Mouse (Mus musculus) liver, embryonic 15.5 days (tissue): Measurements from ENCODE around the gene Scn1b. TPM values are rescaled to one million over a fixed set of nuclear protein-coding genes. Genes with fewer than 3 reads are reported as not detected.

ENCODE experiments used
- ATAC-seq: fragments of 200-750 bp; cut with Nextera tagmentation; 2 replicates; pipeline ENCODE4 v1.8.0; 2017; ENCODE audit warnings: moderate number of reproducible peaks, mild to moderate bottlenecking, moderate library complexity; ENCODE audit not compliant: insufficient read depth
- H3K27ac ChIP-seq: fragments of 300-500 bp; sonication (generic); replicated peaks from 2 replicates; pipeline ENCODE4 v1.5.1; 2015; ENCODE audit warnings: mild to moderate bottlenecking, inconsistent platforms
- H3K27me3 ChIP-seq: fragments of 300-500 bp; sonication (generic); 2 replicates; pipeline ENCODE4 v1.6.1; 2015; ENCODE audit warnings: mild to moderate bottlenecking, inconsistent platforms
- H3K36me3 ChIP-seq: fragments of 300-500 bp; sonication (generic); replicated peaks from 2 replicates; pipeline ENCODE4 v1.6.1; 2015; ENCODE audit warnings: moderate library complexity, mild to moderate bottlenecking, inconsistent platforms
- H3K4me1 ChIP-seq: fragments of 300-500 bp; sonication (generic); replicated peaks from 2 replicates; pipeline ENCODE4 v1.6.1; 2015; ENCODE audit warnings: inconsistent platforms
- H3K4me2 ChIP-seq: fragments of 300-500 bp; sonication (generic); 2 replicates; pipeline ENCODE4 v1.6.1; 2015; ENCODE audit warnings: moderate library complexity, mild to moderate bottlenecking, inconsistent platforms
- H3K4me3 ChIP-seq: fragments of 300-500 bp; sonication (generic); replicated peaks from 2 replicates; pipeline ENCODE4 v1.5.1; 2015; ENCODE audit warnings: mild to moderate bottlenecking, inconsistent platforms
- H3K9ac ChIP-seq: fragments of 300-500 bp; sonication (generic); 2 replicates; pipeline ENCODE4 v1.6.1; 2015; ENCODE audit warnings: moderate library complexity, mild to moderate bottlenecking, inconsistent platforms
- H3K9me3 ChIP-seq: fragments of 300-500 bp; sonication (generic); replicated peaks from 2 replicates; pipeline ENCODE4 v1.6.1; 2016; ENCODE audit warnings: inconsistent platforms
- WGBS: fragments of 180-500 bp; shearing (Covaris S2); methylation state at CpG from one replicate; pipeline ENCODE4 v1.1.7; 2015; ENCODE audit warnings: mixed read lengths; ENCODE audit not compliant: insufficient replicate concordance; 5-methylcytosine and 5-hydroxymethylcytosine counted together
- polyA plus RNA-seq: library from polyadenylated mRNA; unstranded; fragments of >200 nt; fragmentation: Nextera tagmentation; extraction: Ambion mirVana; gene quantifications from 2 replicates; pipeline ENCODE4 v1.2.1, GENCODE M21; 2015

Gene Scn1b
- polyA plus RNA-seq, 1 experiment from 2014 or later: 1.0 TPM

DNA sequence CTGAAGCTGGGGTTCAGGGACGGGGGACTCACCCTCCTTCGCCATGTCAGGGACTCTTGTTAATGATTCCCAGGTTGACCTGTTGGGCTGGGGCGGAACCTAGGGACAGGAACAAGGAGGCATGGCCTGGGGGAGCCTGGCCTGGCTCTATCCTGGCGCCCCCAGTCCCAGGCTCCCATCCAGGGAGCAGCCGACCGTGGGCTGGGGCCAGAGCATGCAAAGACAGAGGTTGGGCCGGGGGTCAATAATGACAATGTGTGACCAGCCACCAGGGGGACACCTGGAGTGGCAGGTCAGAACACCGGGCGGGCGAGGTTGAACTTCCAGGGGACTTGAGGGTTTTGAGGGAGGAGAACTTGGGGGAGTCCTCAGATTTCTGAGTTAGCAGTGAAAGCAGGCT is 12.2 kb downstream of the Scn1b start:
- Histone ChIP-seq H3K9ac (0 out of 2 replicates have a peak overlapping the region, but pooled peaks have one; percentile 11), H3K36me3 (no peaks in the 10 kb centered on the region), H3K4me1 (peaks cover 40% of the 10 kb centered on the region), H3K27me3 (no peaks in the 10 kb centered on the region), H3K9me3 (no peaks in the 10 kb centered on the region), H3K4me2 (peak overlapping the region; percentile 43), H3K27ac (peak overlapping the region; percentile 82), H3K4me3 (peak overlapping the region; percentile 47)
- 54% methylated on average over 10 of the region's 10 CpGs for WGBS
- ATAC-seq: peak; percentile 10; the same call in 1 of the 2 replicates

GRCm38 (mm10) chr7:31113800-31114199 is 13.0 kb downstream of the Scn1b start:
- ATAC-seq: no peak
- 58% methylated on average over 6 of the region's 6 CpGs for WGBS
- H3K4me1 ChIP-seq: peaks cover 43% of the 10 kb centered on the region

GRCm38 (mm10) chr7:31112036-31112435 is 14.8 kb downstream of the Scn1b start:
- no peak for ATAC-seq
- Histone ChIP-seq H3K27me3 (no peaks in the 10 kb centered on the region), H3K4me1 (peaks cover 42% of the 10 kb centered on the region), H3K27ac (no peak overlapping the region), H3K4me2 (no peak overlapping the region), H3K36me3 (no peaks in the 10 kb centered on the region), H3K4me3 (no peak overlapping the region), H3K9me3 (no peaks in the 10 kb centered on the region), H3K9ac (no peak overlapping the region)
- WGBS: 17% methylated on average over 4 of the region's 4 CpGs

More at GRCm38 (mm10) chr7:31113800-31114199, 13.0 kb downstream of the Scn1b start:
- Histone ChIP-seq H3K27me3 (no peaks in the 10 kb centered on the region), H3K4me2 (peak overlapping the region; percentile 43), H3K9ac (no peak overlapping the region), H3K27ac (0 out of 2 replicates have a peak overlapping the region, but pooled peaks have one; percentile 38), H3K4me3 (peak overlapping the region; percentile 47), H3K9me3 (no peaks in the 10 kb centered on the region), H3K36me3 (no peaks in the 10 kb centered on the region)

GRCm38 (mm10) chr7:31110861-31111385 is 15.9 kb downstream of the Scn1b start:
- Histone ChIP-seq H3K9ac (no peak overlapping the region), H3K4me2 (no peak overlapping the region), H3K9me3 (no peaks in the 10 kb centered on the region), H3K27me3 (no peaks in the 10 kb centered on the region), H3K36me3 (no peaks in the 10 kb centered on the region), H3K4me1 (peaks cover 32% of the 10 kb centered on the region), H3K4me3 (no peak overlapping the region), H3K27ac (no peak overlapping the region)
- no peak for ATAC-seq
- WGBS: 35% methylated on average over 15 of the region's 15 CpGs

GRCm38 (mm10) chr7:31109796-31110195 is 17.0 kb downstream of the Scn1b start:
- H3K4me3 ChIP-seq: no peak overlapping the region

DNA sequence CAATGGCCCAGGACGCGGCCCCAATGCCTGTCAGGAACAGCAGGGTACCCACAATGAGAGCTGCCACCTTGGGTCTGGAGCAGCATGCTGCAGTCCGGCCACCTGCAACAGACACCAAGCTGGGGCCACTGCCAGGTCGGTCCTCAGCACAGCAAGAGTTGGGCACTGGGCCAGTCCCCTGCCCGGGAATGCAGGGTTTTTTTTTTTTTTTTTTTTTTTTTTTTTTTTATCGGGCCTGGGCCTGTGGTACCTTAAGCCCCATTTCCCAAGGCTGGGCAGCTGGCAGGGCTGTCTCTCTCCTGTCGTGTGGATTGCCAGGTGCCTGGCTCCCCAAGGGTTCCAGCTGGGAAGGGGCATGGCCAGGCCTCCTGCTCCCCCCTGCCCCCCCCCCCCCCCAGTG is 17.7 kb downstream of the Scn1b start:
- no peaks in the 10 kb centered on the region for H3K36me3 ChIP-seq
- H3K9ac ChIP-seq: no peak overlapping the region
- H3K9me3 ChIP-seq: no peaks in the 10 kb centered on the region
- WGBS: 41% methylated on average over 7 of the region's 7 CpGs
- no peak overlapping the region for H3K4me3 ChIP-seq
- no peaks in the 10 kb centered on the region for H3K27me3 ChIP-seq
- H3K4me2 ChIP-seq: no peak overlapping the region
- H3K27ac ChIP-seq: no peak overlapping the region
- H3K4me1 ChIP-seq: peaks cover 22% of the 10 kb centered on the region; the same call in 1 of the 2 replicates
- no peak for ATAC-seq

More at GRCm38 (mm10) chr7:31109796-31110195, 17.0 kb downstream of the Scn1b start:
- H3K9me3 ChIP-seq: no peaks in the 10 kb centered on the region
- H3K27ac ChIP-seq: no peak overlapping the region
- ATAC-seq: no peak
- peaks cover 22% of the 10 kb centered on the region; the same call in 1 of the 2 replicates for H3K4me1 ChIP-seq
- no peak overlapping the region for H3K9ac ChIP-seq
- H3K27me3 ChIP-seq: no peaks in the 10 kb centered on the region
- no peak overlapping the region for H3K4me2 ChIP-seq
- no peaks in the 10 kb centered on the region for H3K36me3 ChIP-seq
- 63% methylated on average over 5 of the region's 5 CpGs for WGBS

GRCm38 (mm10) chr7:31107781-31108180 is 19.0 kb downstream of the Scn1b start:
- H3K9ac ChIP-seq: no peak overlapping the region
- H3K36me3 ChIP-seq: no peaks in the 10 kb centered on the region
- no peak overlapping the region for H3K4me2 ChIP-seq
- no peak overlapping the region for H3K4me3 ChIP-seq
- no peak for ATAC-seq
- WGBS: 69% methylated on average over 11 of the region's 11 CpGs
- H3K4me1 ChIP-seq: peaks cover 22% of the 10 kb centered on the region; the same call in 1 of the 2 replicates
- no peaks in the 10 kb centered on the region for H3K27me3 ChIP-seq
- no peak overlapping the region for H3K27ac ChIP-seq
- no peaks in the 10 kb centered on the region for H3K9me3 ChIP-seq

- H3K9me3 ChIP-seq: no peaks in the 10 kb centered on the region
- ATAC-seq: no peak
- H3K27me3 ChIP-seq: no peaks in the 10 kb centered on the region
- 35% methylated on average over 3 of the region's 3 CpGs for WGBS
- H3K4me2 ChIP-seq: no peak overlapping the region
- H3K4me3 ChIP-seq: no peak overlapping the region
- no peaks in the 10 kb centered on the region for H3K36me3 ChIP-seq
- no peak overlapping the region for H3K27ac ChIP-seq
- peaks cover 11% of the 10 kb centered on the region; the same call in 1 of the 2 replicates for H3K4me1 ChIP-seq
- no peak overlapping the region for H3K9ac ChIP-seq
Observed at GRCm38 (mm10) chr7:31106166-31106565, 20.6 kb downstream of the Scn1b start.

GRCm38 (mm10) chr7:31105061-31105768 is 21.6 kb downstream of the Scn1b start:
- ATAC-seq: no peak
- Histone ChIP-seq H3K4me3 (no peak overlapping the region), H3K36me3 (no peaks in the 10 kb centered on the region), H3K9me3 (no peaks in the 10 kb centered on the region), H3K9ac (no peak overlapping the region), H3K27ac (no peak overlapping the region), H3K4me1 (0 out of 2 replicates have a peak, but pooled peaks cover 6% of the 10 kb centered on the region), H3K27me3 (no peaks in the 10 kb centered on the region), H3K4me2 (0 out of 2 replicates have a peak overlapping the region, but pooled peaks have one; percentile 15)
- WGBS: 32% methylated on average over 15 of the region's 15 CpGs

GRCm38 (mm10) chr7:31100786-31101185 is 26.0 kb downstream of the Scn1b start:
- Histone ChIP-seq H3K36me3 (0 out of 2 replicates have a peak, but pooled peaks cover 2% of the 10 kb centered on the region), H3K27ac (no peak overlapping the region), H3K4me2 (no peak overlapping the region), H3K4me3 (no peak overlapping the region), H3K4me1 (0 out of 2 replicates have a peak, but pooled peaks cover 3% of the 10 kb centered on the region), H3K9me3 (no peaks in the 10 kb centered on the region), H3K27me3 (no peaks in the 10 kb centered on the region), H3K9ac (no peak overlapping the region)
- no peak for ATAC-seq
- 52% methylated on average over 14 of the region's 14 CpGs for WGBS

DNA sequence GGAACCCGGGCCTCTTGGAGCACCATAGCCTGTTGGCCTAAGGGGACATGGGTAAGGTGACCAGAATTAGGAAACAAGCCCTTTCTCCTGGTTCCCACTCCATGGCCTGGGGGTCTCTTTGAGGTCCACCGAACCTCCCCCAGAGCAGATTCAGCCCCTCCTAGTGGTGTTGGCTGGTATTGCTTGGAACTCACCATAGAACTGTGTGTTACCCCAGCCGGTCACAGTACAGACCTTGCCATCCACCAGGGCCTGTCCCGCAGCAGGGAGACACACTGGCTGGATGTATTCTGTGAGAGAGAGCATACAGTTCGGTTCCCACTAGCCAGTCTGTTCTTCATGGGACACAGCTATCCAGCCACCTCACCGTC is 27.2 kb downstream of the Scn1b start:
- WGBS: 65% methylated on average over 6 of the region's 6 CpGs
- ATAC-seq: no peak

More for the DNA sequence above, 27.2 kb downstream of the Scn1b start:
- 0 out of 2 replicates have a peak, but pooled peaks cover 3% of the 10 kb centered on the region for H3K4me1 ChIP-seq
- H3K36me3 ChIP-seq: 0 out of 2 replicates have a peak, but pooled peaks cover 2% of the 10 kb centered on the region
- H3K9me3 ChIP-seq: no peaks in the 10 kb centered on the region
- no peak overlapping the region for H3K27ac ChIP-seq
- no peak overlapping the region for H3K4me2 ChIP-seq
- H3K9ac ChIP-seq: no peak overlapping the region
- H3K27me3 ChIP-seq: no peaks in the 10 kb centered on the region
- H3K4me3 ChIP-seq: no peak overlapping the region
